Mouse (Mus musculus) erythroblast, embryonic 14.5 days (primary cell): Measurements from ENCODE around the gene Hemk1.
A peak's percentile ranks its signal among the peaks of the same experiment; 100 is the strongest.

Experiments used
- GATA1 ChIP-seq: IDR thresholded peaks from 2 replicates; pipeline ENCODE4 v1.6.1; 2012; ENCODE audit warnings: low read length, inconsistent platforms, mixed read lengths
- TAL1 ChIP-seq: IDR thresholded peaks from 3 replicates; pipeline ENCODE4 v1.6.1; 2012; ENCODE audit warnings: low read length, inconsistent platforms, mixed read lengths

- peak; percentile 86 for TF ChIP-seq GATA1
- TF ChIP-seq TAL1, result peak; percentile 90
These were observed 31.3 kb upstream of the Hemk1 start for GRCm38 (mm10) chr9:107369270-107370105.
